Mouse (Mus musculus): ENCODE results near the gene Ice1.

The Ice1 gene

GRCm38 (mm10) chr13:70637662-70638291, 343 bp upstream of the Ice1 start:
- DNase-seq = peak; percentile 93 to 94

GRCm38 (mm10) chr13:70636706-70637105, 728 bp downstream of the Ice1 start:
- DNase-seq = no peak

GRCm38 (mm10) chr13:70635591-70635990, 1.8 kb downstream of the Ice1 start:
- no peak for DNase-seq

GRCm38 (mm10) chr13:70626416-70626815, 11.0 kb downstream of the Ice1 start:
- DNase-seq = no peak

- DNase-seq = no peak
Measured at GRCm38 (mm10) chr13:70625665-70626064, 11.8 kb downstream of the Ice1 start.

- no peak for DNase-seq
Measured at GRCm38 (mm10) chr13:70624445-70624844, 13.0 kb downstream of the Ice1 start.

- DNase-seq = no peak
Measured at GRCm38 (mm10) chr13:70622461-70623057, 14.9 kb downstream of the Ice1 start.

GRCm38 (mm10) chr13:70621509-70621908, 15.9 kb downstream of the Ice1 start:
- DNase-seq = no peak

GRCm38 (mm10) chr13:70612837-70613236, 24.6 kb downstream of the Ice1 start:
- no peak for DNase-seq

GRCm38 (mm10) chr13:70610431-70611420, 26.7 kb downstream of the Ice1 start:
- peak; percentile 73 to 83 for DNase-seq

- DNase-seq = no peak
Measured at GRCm38 (mm10) chr13:70609632-70610031, 27.8 kb downstream of the Ice1 start.

GRCm38 (mm10) chr13:70605366-70605765, 32.1 kb downstream of the Ice1 start:
- no peak for DNase-seq

GRCm38 (mm10) chr13:70604723-70605122, 32.7 kb downstream of the Ice1 start:
- peak in 1 of 2 experiments; percentile 35 for DNase-seq

GRCm38 (mm10) chr13:70601566-70601965, 35.9 kb downstream of the Ice1 start:
- peak; percentile 73 to 83 for DNase-seq

- no peak for DNase-seq
Measured at GRCm38 (mm10) chr13:70599964-70600619, 37.3 kb downstream of the Ice1 start.

GRCm38 (mm10) chr13:70598941-70599340, 38.5 kb downstream of the Ice1 start:
- DNase-seq = no peak

- DNase-seq = no peak
Measured at GRCm38 (mm10) chr13:70596901-70597300, 40.5 kb downstream of the Ice1 start.

GRCm38 (mm10) chr13:70590248-70590762, 47.1 kb downstream of the Ice1 start:
- DNase-seq = peak; percentile 80 to 88

GRCm38 (mm10) chr13:70586969-70587368, 50.5 kb downstream of the Ice1 start:
- DNase-seq = peak; percentile 71 to 84

- DNase-seq = peak; percentile 35 to 71
Measured at GRCm38 (mm10) chr13:70582517-70582916, 54.9 kb downstream of the Ice1 start.

- no peak for DNase-seq
Measured at GRCm38 (mm10) chr13:70581509-70581908, 55.9 kb downstream of the Ice1 start.

- DNase-seq = no peak
Measured at GRCm38 (mm10) chr13:70574216-70574615, 63.2 kb downstream of the Ice1 start.

GRCm38 (mm10) chr13:70567889-70568288, 69.5 kb downstream of the Ice1 start:
- DNase-seq = no peak

All from cerebellum, postnatal 25 days (tissue).